Mouse (Mus musculus): ENCODE data around the gene Prdm2.

GRCm38 (mm10) chr4:143193164-143193563, 19.6 kb downstream of the Prdm2 start:
- TF ChIP-seq POLR2A (IDR thresholded peaks at IDR 0.05; ENCODE audit: control insufficient read depth, extremely low read depth, insufficient read depth, low read length, poor library complexity) (no peak), CTCF (IDR thresholded peaks at IDR 0.05; ENCODE audit: borderline replicate concordance, control insufficient read depth, extremely low read depth, insufficient read depth, low read length, poor library complexity) (no peak)
